Mouse (Mus musculus) hematopoietic stem cell, adult 5-6 weeks (primary cell): Measurements from ENCODE around the gene Ctf1. TPM values are rescaled to one million over a fixed set of nuclear protein-coding genes. Genes with fewer than 3 reads are reported as not detected.
A peak's percentile ranks its signal among the peaks of the same experiment; 100 is the strongest.
"Not testable (repeated sequence)": the region's sequence is repeated elsewhere in the genome, so short reads cannot be mapped to it uniquely, and the experiment has no call there.

Source experiments
- ATAC-seq, 2 experiments: fragments of 125-278 bp in 1 of 2; replicated peaks in 1 of 2; 2 replicates each; pipeline ENCODE4 v1.8.0; 2016 to 2017; ENCODE audit warnings: inconsistent platforms in 2 of 2, mild to moderate bottlenecking in 2 of 2, moderate number of reproducible peaks in 2 of 2, low read depth in 1 of 2, moderate TSS enrichment in 1 of 2; ENCODE audit not compliant: low FRiP score in 2 of 2, poor library complexity in 2 of 2, severe bottlenecking in 2 of 2, insufficient read depth in 1 of 2, low TSS enrichment in 1 of 2
- total RNA-seq: library from RNA; stranded (forward); fragments of 172-1452, 232-1000 nt; gene quantifications from 2 replicates; pipeline ENCODE4 v1.2.3, GENCODE M21; 2017

Gene Ctf1
- total RNA-seq, 1 experiment from 2014 or later: 1.3 TPM

GRCm38 (mm10) chr7:127688935-127689334 lies 23.6 kb upstream of the Ctf1 start:
- ATAC-seq: no peak

- ATAC-seq: no peak
Observed at GRCm38 (mm10) chr7:127689626-127690280, 22.8 kb upstream of the Ctf1 start.

- ATAC-seq: no peak
Observed at GRCm38 (mm10) chr7:127691221-127691989, 21.1 kb upstream of the Ctf1 start.

GRCm38 (mm10) chr7:127693290-127693689 lies 19.2 kb upstream of the Ctf1 start:
- ATAC-seq: no peak

- ATAC-seq: not testable (repeated sequence)
Observed at GRCm38 (mm10) chr7:127693730-127694129, 18.8 kb upstream of the Ctf1 start.

GRCm38 (mm10) chr7:127698986-127699385 lies 13.6 kb upstream of the Ctf1 start:
- no peak for ATAC-seq

GRCm38 (mm10) chr7:127700712-127701331 lies 11.7 kb upstream of the Ctf1 start:
- no peak for ATAC-seq

GRCm38 (mm10) chr7:127703561-127704178 lies 8.9 kb upstream of the Ctf1 start:
- ATAC-seq: no peak

GRCm38 (mm10) chr7:127704598-127704997 lies 7.9 kb upstream of the Ctf1 start:
- no peak for ATAC-seq

GRCm38 (mm10) chr7:127705706-127706105 lies 6.8 kb upstream of the Ctf1 start:
- no peak for ATAC-seq

GRCm38 (mm10) chr7:127707045-127707956 lies 5.2 kb upstream of the Ctf1 start:
- ATAC-seq: peak; percentile 1 to 13; a peak in 1 of 4 replicates

GRCm38 (mm10) chr7:127707957-127708206 lies 4.7 kb upstream of the Ctf1 start:
- peak in 1 of 2 experiments; percentile 89; a peak in 2 of 4 replicates for ATAC-seq

GRCm38 (mm10) chr7:127708207-127709078 lies 4.1 kb upstream of the Ctf1 start, which contains the start of gene Bcl7c:
Bcl7c (minus strand) TSS chr7:127708933.
- peak; percentile 47 to 86 for ATAC-seq

- no peak for ATAC-seq
Observed at GRCm38 (mm10) chr7:127709261-127709979, 3.1 kb upstream of the Ctf1 start.

GRCm38 (mm10) chr7:127711031-127711430 lies 1.5 kb upstream of the Ctf1 start:
- ATAC-seq: no peak

GRCm38 (mm10) chr7:127711456-127711855 lies 1.1 kb upstream of the Ctf1 start:
- peak in 1 of 2 experiments; percentile 9; a peak in 1 of 4 replicates for ATAC-seq
